Mouse (Mus musculus): ENCODE results near the gene Rexo2. TPM values are rescaled to one million over a fixed set of nuclear protein-coding genes. Genes with fewer than 3 reads are reported as not detected.
A peak's percentile ranks its signal among the peaks of the same experiment; 100 is the strongest.
"Not testable (repeated sequence)": the region's sequence is repeated elsewhere in the genome, so short reads cannot be mapped to it uniquely, and the experiment has no call there.

Gene Rexo2
- total RNA-seq (2021), result 100 to 1,000 TPM in 1 of 2 experiments, 10 to 100 TPM in 1; 95.5 to 100 TPM
- long read RNA-seq, transcript Rexo2-201 (7 exons, 1,077 nt), result major isoform, 67 of 141 reads
- long read RNA-seq, transcript Rexo2-202 (4 exons, 1,780 nt), result minor isoform, 15 of 141 reads
- long read RNA-seq, transcript Rexo2-205 (3 exons, 553 nt), result minor isoform, 41 of 141 reads
- long read RNA-seq, partial matches to known transcripts, result 3 of 141 reads
- long read RNA-seq, other reads (novel, unspliced or antisense), result 15 of 141 reads

- peak; percentile 95 to 97 for DNase-seq (ENCODE audit: low spot score in 2 of 2)
Observed at GRCm38 (mm10) chr9:48480411-48481213, at the start of gene Rexo2. TSS of gene Rexo2 (minus strand) at chr9:48480623.

- DNase-seq (ENCODE audit: low spot score in 2 of 2), result no peak
Observed at GRCm38 (mm10) chr9:48526520-48526919, 46.1 kb upstream of the Rexo2 start.

- no peak for DNase-seq (ENCODE audit: low spot score in 2 of 2)
Observed at GRCm38 (mm10) chr9:48525566-48525965, 45.1 kb upstream of the Rexo2 start.

- not testable (repeated sequence) for DNase-seq (ENCODE audit: low spot score in 2 of 2)
Observed at GRCm38 (mm10) chr9:48520405-48520804, 40.0 kb upstream of the Rexo2 start.

GRCm38 (mm10) chr9:48517372-48518130, 37.1 kb upstream of the Rexo2 start:
- no peak for DNase-seq (ENCODE audit: low spot score in 2 of 2)

GRCm38 (mm10) chr9:48516615-48517371, 36.4 kb upstream of the Rexo2 start:
- DNase-seq (ENCODE audit: low spot score in 2 of 2), result no peak

- DNase-seq (ENCODE audit: low spot score in 2 of 2), result no peak
Observed at GRCm38 (mm10) chr9:48515332-48515731, 34.9 kb upstream of the Rexo2 start.

GRCm38 (mm10) chr9:48510134-48510533, 29.7 kb upstream of the Rexo2 start:
- no peak for DNase-seq (ENCODE audit: low spot score in 2 of 2)

GRCm38 (mm10) chr9:48504741-48505365, 24.4 kb upstream of the Rexo2 start:
- DNase-seq (ENCODE audit: low spot score in 2 of 2), result peak in 1 of 2 experiments; percentile 68

- DNase-seq (ENCODE audit: low spot score in 2 of 2), result no peak
Observed at GRCm38 (mm10) chr9:48503001-48503400, 22.6 kb upstream of the Rexo2 start.

- no peak for DNase-seq (ENCODE audit: low spot score in 2 of 2)
Observed at GRCm38 (mm10) chr9:48501192-48501591, 20.8 kb upstream of the Rexo2 start.

- DNase-seq (ENCODE audit: low spot score in 2 of 2), result no peak
Observed at GRCm38 (mm10) chr9:48495548-48495932, 15.1 kb upstream of the Rexo2 start.

GRCm38 (mm10) chr9:48494817-48495547, 14.6 kb upstream of the Rexo2 start, which contains the start of the genes Rbm7 and Gm5617:
TSS of gene Rbm7 (minus strand) at chr9:48495299.
TSS of gene Gm5617 (plus strand) at chr9:48495442.
- DNase-seq (ENCODE audit: low spot score in 2 of 2), result peak; percentile 94 to 96

- peak in 1 of 2 experiments; percentile 9 for DNase-seq (ENCODE audit: low spot score in 2 of 2)
Observed at GRCm38 (mm10) chr9:48481214-48482134, 1.1 kb upstream of the Rexo2 start.

- DNase-seq (ENCODE audit: low spot score in 2 of 2), result no peak
Observed at GRCm38 (mm10) chr9:48479838-48480410, 499 bp downstream of the Rexo2 start.

GRCm38 (mm10) chr9:48478808-48479207, 1.6 kb downstream of the Rexo2 start:
- no peak for DNase-seq (ENCODE audit: low spot score in 2 of 2)

- no peak for DNase-seq (ENCODE audit: low spot score in 2 of 2)
Observed at GRCm38 (mm10) chr9:48476236-48477165, 3.9 kb downstream of the Rexo2 start.
